Mouse (Mus musculus) liver, postnatal 0 days (tissue): Measurements from ENCODE around the gene Uqcr10. TPM values are rescaled to one million over a fixed set of nuclear protein-coding genes. Genes with fewer than 3 reads are reported as not detected.

Experiments used
- ATAC-seq: fragments of 200-750 bp; cut with Nextera tagmentation; 2 replicates; pipeline ENCODE4 v1.8.0; 2017; ENCODE audit warnings: mild to moderate bottlenecking, moderate library complexity
- DNase-seq: peaks from one replicate; pipeline ENCODE4 v3.0.0-alpha.2; 2016
- H3K27ac ChIP-seq: fragments of 300-500 bp; sonication (generic); 2 replicates; pipeline ENCODE4 v1.5.1; 2014; ENCODE audit warnings: antibody characterized with exemption, moderate library complexity, mild to moderate bottlenecking, low read depth
- H3K27me3 ChIP-seq: fragments of 300-500 bp; sonication (generic); 2 replicates; pipeline ENCODE4 v1.6.1; 2014; ENCODE audit warnings: low read length, control low read depth, mixed read lengths; ENCODE audit not compliant: insufficient read depth
- H3K36me3 ChIP-seq: fragments of 300-500 bp; sonication (generic); replicated peaks from 2 replicates; pipeline ENCODE4 v1.6.1; 2014; ENCODE audit warnings: mild to moderate bottlenecking, control low read depth, low read length, moderate library complexity, mixed read lengths; ENCODE audit not compliant: insufficient read depth
- H3K4me1 ChIP-seq: fragments of 300-500 bp; sonication (generic); 2 replicates; pipeline ENCODE4 v1.6.1; 2014; ENCODE audit warnings: antibody characterized with exemption, mild to moderate bottlenecking, control low read depth; ENCODE audit not compliant: insufficient read depth
- H3K4me2 ChIP-seq: fragments of 300-500 bp; sonication (generic); 2 replicates; pipeline ENCODE4 v1.6.1; 2014; ENCODE audit warnings: low read depth, mild to moderate bottlenecking, low read length, moderate library complexity, mixed read lengths
- H3K4me3 ChIP-seq: fragments of 300-500 bp; sonication (generic); 2 replicates; pipeline ENCODE4 v1.5.1; 2014; ENCODE audit warnings: low read depth, low read length
- H3K9ac ChIP-seq: fragments of 300-500 bp; sonication (generic); replicated peaks from 2 replicates; pipeline ENCODE4 v1.6.1; 2014; ENCODE audit warnings: mild to moderate bottlenecking, moderate library complexity
- H3K9me3 ChIP-seq: fragments of 300-500 bp; sonication (generic); 2 replicates; pipeline ENCODE4 v1.6.1; 2016; ENCODE audit warnings: mild to moderate bottlenecking, control low read depth, low read length, mixed read lengths
- CTCF ChIP-seq: sonication (generic); IDR thresholded peaks from 2 replicates; pipeline ENCODE4 v1.5.1; 2016; ENCODE audit warnings: antibody characterized with exemption, low read depth
- EP300 ChIP-seq: IDR thresholded peaks from 2 replicates; pipeline ENCODE4 v1.6.1; 2016; ENCODE audit warnings: antibody characterized with exemption, low read depth, mild to moderate bottlenecking
- WGBS: fragments of 180-500 bp; shearing (Covaris S2); extraction: QIAGEN DNeasy Blood & Tissue Kit; methylation state at CpG from one replicate; pipeline ENCODE4 v1.1.7; 2014; ENCODE audit not compliant: insufficient replicate concordance; 5-methylcytosine and 5-hydroxymethylcytosine counted together
- polyA plus RNA-seq: library from polyadenylated mRNA; unstranded; fragments of >200 nt; fragmentation: Nextera tagmentation; extraction: Ambion mirVana; gene quantifications from 2 replicates; pipeline ENCODE4 v1.2.1, GENCODE M21; 2015

Gene Uqcr10
- polyA plus RNA-seq, 1 experiment from 2014 or later = 1,070 TPM

GRCm38 (mm10) chr11:4730913-4731312 is 26.8 kb upstream of the Uqcr10 start:
- no peak overlapping the region for H3K27ac ChIP-seq
- H3K4me2 ChIP-seq = no peak overlapping the region
- H3K4me3 ChIP-seq = no peak overlapping the region
- no peaks in the 10 kb centered on the region for H3K4me1 ChIP-seq
- no peak overlapping the region for H3K9ac ChIP-seq
- no peaks in the 10 kb centered on the region for H3K9me3 ChIP-seq
- ATAC-seq = no peak
- no peaks in the 10 kb centered on the region for H3K27me3 ChIP-seq
- no peak for DNase-seq
- no peak for TF ChIP-seq CTCF
- TF ChIP-seq EP300 = no peak
- H3K36me3 ChIP-seq = no peaks in the 10 kb centered on the region
- 79% methylated on average over 5 of the region's 5 CpGs for WGBS

DNA sequence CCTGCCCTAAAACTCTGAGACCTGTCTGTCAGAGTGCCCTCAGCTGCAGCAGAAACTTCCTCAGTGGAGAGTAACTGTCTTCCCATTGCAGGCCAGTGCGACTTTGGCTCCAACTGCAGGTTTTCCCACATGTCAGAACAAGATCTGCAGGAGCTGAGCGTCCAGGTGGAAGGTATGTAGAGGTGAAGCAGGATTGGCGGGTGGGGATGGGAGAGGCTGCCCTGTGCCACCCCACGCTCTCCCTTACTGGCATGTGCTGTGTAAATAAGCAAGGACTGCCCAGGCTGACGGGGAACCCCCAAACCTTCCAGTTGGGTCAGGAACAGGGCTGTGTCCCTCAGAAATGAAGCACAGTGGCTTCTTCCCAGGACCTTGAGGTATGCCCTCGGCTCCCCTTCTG is 26.0 kb upstream of the Uqcr10 start:
- TF ChIP-seq EP300 (no peak), CTCF (no peak)
- no peak for ATAC-seq
- no peak overlapping the region for H3K9ac ChIP-seq

GRCm38 (mm10) chr11:4729603-4730002 is 25.5 kb upstream of the Uqcr10 start:
- TF ChIP-seq EP300 (no peak), CTCF (no peak)
- Histone ChIP-seq H3K4me3 (no peak overlapping the region), H3K27me3 (no peaks in the 10 kb centered on the region), H3K4me1 (no peaks in the 10 kb centered on the region), H3K9me3 (no peaks in the 10 kb centered on the region), H3K9ac (no peak overlapping the region), H3K27ac (no peak overlapping the region), H3K4me2 (no peak overlapping the region), H3K36me3 (no peaks in the 10 kb centered on the region)
- DNase-seq (peak; percentile 48), ATAC-seq (no peak)
- 30% methylated on average over 12 of the region's 12 CpGs for WGBS

More for the DNA sequence above, 26.0 kb upstream of the Uqcr10 start:
- WGBS = 69% methylated on average over 6 of the region's 6 CpGs
- no peak for DNase-seq
- Histone ChIP-seq H3K9me3 (no peaks in the 10 kb centered on the region), H3K27me3 (no peaks in the 10 kb centered on the region), H3K4me1 (no peaks in the 10 kb centered on the region), H3K4me3 (no peak overlapping the region), H3K4me2 (no peak overlapping the region), H3K27ac (no peak overlapping the region), H3K36me3 (no peaks in the 10 kb centered on the region)

- WGBS = 87% methylated on average over 8 of the region's 8 CpGs
- Histone ChIP-seq H3K27me3 (no peaks in the 10 kb centered on the region), H3K4me3 (no peak overlapping the region), H3K4me1 (no peaks in the 10 kb centered on the region), H3K9ac (no peak overlapping the region), H3K9me3 (no peaks in the 10 kb centered on the region), H3K36me3 (peaks cover 4% of the 10 kb centered on the region; the same call in 1 of the 2 replicates), H3K27ac (no peak overlapping the region), H3K4me2 (no peak overlapping the region)
- ATAC-seq (no peak), DNase-seq (no peak)
- TF ChIP-seq EP300 = no peak
- TF ChIP-seq CTCF = no peak
Observed at GRCm38 (mm10) chr11:4721728-4722127, 17.6 kb upstream of the Uqcr10 start.

- Histone ChIP-seq H3K27me3 (no peaks in the 10 kb centered on the region), H3K4me3 (no peak overlapping the region), H3K4me2 (no peak overlapping the region), H3K9me3 (no peaks in the 10 kb centered on the region), H3K9ac (no peak overlapping the region), H3K36me3 (peaks cover 4% of the 10 kb centered on the region; the same call in 1 of the 2 replicates), H3K27ac (no peak overlapping the region), H3K4me1 (no peaks in the 10 kb centered on the region)
- no peak for TF ChIP-seq CTCF
- TF ChIP-seq EP300 = no peak
- DNase-seq = no peak
- ATAC-seq = no peak
- WGBS = 70% methylated on average over 7 of the region's 7 CpGs
Observed at GRCm38 (mm10) chr11:4720900-4721580, 16.9 kb upstream of the Uqcr10 start.

GRCm38 (mm10) chr11:4720393-4720792 is 16.3 kb upstream of the Uqcr10 start:
- no peak overlapping the region for H3K27ac ChIP-seq
- H3K4me1 ChIP-seq = no peaks in the 10 kb centered on the region
- TF ChIP-seq CTCF (no peak), EP300 (no peak)
- peaks cover 4% of the 10 kb centered on the region; the same call in 1 of the 2 replicates for H3K36me3 ChIP-seq
- H3K9me3 ChIP-seq = no peaks in the 10 kb centered on the region
- DNase-seq (no peak), ATAC-seq (no peak)
- 71% methylated on average over 11 of the region's 11 CpGs for WGBS
- no peak overlapping the region for H3K4me3 ChIP-seq
- H3K4me2 ChIP-seq = no peak overlapping the region
- no peaks in the 10 kb centered on the region for H3K27me3 ChIP-seq
- H3K9ac ChIP-seq = no peak overlapping the region
